In genomic region chr5:36986617-36987016, GRCm38 (mm10) we compare ENCODE assay signal across 21 mouse cellular contexts. TPM values are rescaled to one million over a fixed set of nuclear protein-coding genes. Genes with fewer than 3 reads are reported as not detected.
A peak's percentile ranks its signal among the peaks of the same experiment; 100 is the strongest.
DNase-seq lines count a peak whose midpoint lies in the region; ATAC-seq and TF ChIP-seq lines count a peak whose summit lies in the region.
"Had no signal": no experiment of that assay in that cellular context is flagged by ENCODE, and none has a peak within 500 bp of the region (broad histone marks: within the 10 kb centered on the region; RNA-seq: fewer than 3 reads in every experiment).

No protein-coding gene starts in this region.

- WGBS in kidney, adult 2 months: 24% methylated on average over 1 of the region's 1 CpGs
- WGBS in kidney, embryonic 14.5 days: 48% methylated on average over 1 of the region's 1 CpGs

- H3K27me3 ChIP-seq in kidney, adult 2 months (replicated peaks; ENCODE audit: control insufficient read depth, insufficient read depth, low read length): no peaks in the 10 kb centered on the region
- H3K27me3 ChIP-seq in kidney, embryonic 14.5 days (ENCODE audit: control insufficient read depth, insufficient read depth, low read length): no peaks in the 10 kb centered on the region
- H3K27me3 ChIP-seq: forebrain, embryonic 13.5 days; hindbrain, embryonic 15.5 days; Patski had no signal

- peak overlapping the region; percentile 99 for H3K4me3 ChIP-seq in gastrocnemius, adult 2 months
- no peak overlapping the region for H3K4me3 ChIP-seq in kidney, adult 2 months (ENCODE audit: insufficient read depth, low read depth, low read length)
- no peak overlapping the region for H3K4me3 ChIP-seq in kidney, embryonic 14.5 days (ENCODE audit: low read length)
- H3K4me3 ChIP-seq: forebrain, embryonic 10.5 days; forebrain, embryonic 13.5 days; heart, embryonic 10.5 days; hindbrain, embryonic 12.5 days; hindbrain, embryonic 15.5 days had no signal

- peak overlapping the region; percentile 96 for H3K27ac ChIP-seq in gastrocnemius, adult 2 months
- H3K27ac ChIP-seq in kidney, adult 2 months (ENCODE audit: insufficient read depth, low read depth, low read length): no peak overlapping the region
- no peak overlapping the region for H3K27ac ChIP-seq in kidney, embryonic 14.5 days (ENCODE audit: low read depth, low read length)
- H3K27ac ChIP-seq: forebrain, embryonic 10.5 days; forebrain, embryonic 13.5 days; heart, embryonic 10.5 days; hindbrain, embryonic 12.5 days; hindbrain, embryonic 15.5 days had no signal

- TF ChIP-seq POLR2A in kidney, adult 2 months (IDR thresholded peaks at IDR 0.05; ENCODE audit: low read depth, low read length): no peak

- ATAC-seq in kidney, embryonic 14.5 days (ENCODE audit: low FRiP score, low TSS enrichment): no peak
- ATAC-seq: forebrain, embryonic 13.5 days; forebrain, embryonic 16.5 days; Patski had no signal

- H3K9ac ChIP-seq in kidney, embryonic 14.5 days (ENCODE audit: low read depth, low read length): no peak overlapping the region
- H3K9ac ChIP-seq: forebrain, embryonic 13.5 days; hindbrain, embryonic 12.5 days; hindbrain, embryonic 15.5 days had no signal

- H3K4me2 ChIP-seq in kidney, embryonic 14.5 days (replicated peaks; ENCODE audit: low read depth, low read length): no peak overlapping the region
- H3K4me2 ChIP-seq: forebrain, embryonic 13.5 days; hindbrain, embryonic 12.5 days; hindbrain, embryonic 15.5 days had no signal

- H3K9me3 ChIP-seq in kidney, embryonic 14.5 days (ENCODE audit: control insufficient read depth, low read length): no peaks in the 10 kb centered on the region
- H3K9me3 ChIP-seq: forebrain, embryonic 10.5 days; forebrain, embryonic 13.5 days; heart, embryonic 10.5 days; hindbrain, embryonic 12.5 days; hindbrain, embryonic 15.5 days had no signal

- intact Hi-C loops in gastrocnemius, adult 2 months (cut with DNase I): no loop called here

- H3K36me3 ChIP-seq in kidney, adult 2 months (ENCODE audit: control insufficient read depth, insufficient read depth, low read length): no peaks in the 10 kb centered on the region
- no peaks in the 10 kb centered on the region for H3K36me3 ChIP-seq in kidney, embryonic 14.5 days (ENCODE audit: control insufficient read depth, insufficient read depth, low read length)
- H3K36me3 ChIP-seq: heart, embryonic 10.5 days; hindbrain, embryonic 12.5 days; hindbrain, embryonic 15.5 days had no signal

- peak; percentile 24 for DNase-seq in gastrocnemius, adult 2 months
- DNase-seq in gastrocnemius, adult 18-20 months (ENCODE audit: low spot score): no peak
- DNase-seq in kidney, adult 2 months: peak; percentile 2
- peak; percentile 43 to 53 for DNase-seq in kidney, postnatal 4 days
- DNase-seq in kidney, postnatal 36 days: no peak
- no peak for DNase-seq in thymus, postnatal 4 days
- DNase-seq: adrenal gland, postnatal 10 days; adrenal gland, postnatal 36 days; cerebellum, adult 18-20 months; cerebellum, adult 9-10 months; cerebellum, postnatal 14 days; gastrocnemius, postnatal 25 days; heart, adult 18-20 months had no signal

- TF ChIP-seq CTCF in gastrocnemius, adult 2 months (IDR thresholded peaks at IDR 0.05): no peak
- no peak for TF ChIP-seq CTCF in kidney, adult 2 months (conservative IDR thresholded peaks at IDR 0.05; ENCODE audit: insufficient read depth, insufficient read length, low read depth, low read length)

- peaks cover 3% of the 10 kb centered on the region; the same call in 1 of the 2 replicates for H3K4me1 ChIP-seq in kidney, adult 2 months (ENCODE audit: control insufficient read depth, insufficient read depth, low read length)
- H3K4me1 ChIP-seq in kidney, embryonic 14.5 days (ENCODE audit: control insufficient read depth, insufficient read depth, low read length): peaks cover 26% of the 10 kb centered on the region; the same call in 1 of the 2 replicates

RNA-seq across cellular contexts. Expression of gene Wfs1, which starts 2.4 kb away (rescaled TPM):
- total RNA-seq in gastrocnemius, adult 2 months (2021): 10 to 100 TPM; 49.9 to 86.0 TPM
- 10 to 100 TPM; 57.7 to 80.4 TPM for total RNA-seq in gastrocnemius, adult 18-20 months (2021)
- 18.8 and 20.0 TPM in 2 replicates for polyA plus RNA-seq in kidney, adult 2 months (2012; rRNA removed)
- polyA plus RNA-seq in kidney, embryonic 14.5 days (2014; fragmentation: Nextera tagmentation; extraction: Ambion mirVana): 12.9 and 20.9 TPM in 2 replicates

Comparison
In these comparisons a context has a peak if more than half of its experiments do, and no peak if none do; other contexts are left out.
1. DNase-seq: peak in gastrocnemius, adult 2 months (single experiment), kidney, adult 2 months (single experiment) and kidney, postnatal 4 days (2 of 2); none in gastrocnemius, adult 18-20 months (single experiment), kidney, postnatal 36 days (0 of 2) and thymus, postnatal 4 days (single experiment).